Mouse (Mus musculus): ENCODE data around the gene Ces1b. TPM values are rescaled to one million over a fixed set of nuclear protein-coding genes. Genes with fewer than 3 reads are reported as not detected.

Ces1b gene
- not detected in 2 replicates for polyA plus RNA-seq (2012; rRNA removed)

DNA sequence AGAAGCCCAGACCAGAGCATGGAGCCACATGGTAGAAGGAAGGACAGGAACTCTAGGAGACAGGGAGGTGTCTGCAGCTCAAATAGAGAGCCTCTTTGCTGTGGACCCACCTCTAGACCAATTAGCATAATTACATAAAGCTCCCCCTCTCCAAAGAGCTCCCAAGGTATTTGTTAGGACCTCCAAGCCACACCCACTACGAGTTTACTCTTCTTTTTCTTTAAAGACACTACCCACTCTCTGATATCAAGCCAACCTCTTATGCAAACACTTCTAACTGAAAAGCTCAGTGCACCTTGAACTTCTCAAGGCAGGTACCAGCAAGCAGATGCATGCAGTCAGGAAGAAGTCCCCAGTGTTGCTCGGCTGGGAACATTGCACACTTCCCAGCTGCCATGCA lies at the start of gene Ces1b:
Gene Ces1b (minus strand): TSS at position 131 of the 400 bp plus-strand sequence.
- no peak for DNase-seq (ENCODE audit: low read depth)
- TF ChIP-seq CTCF (IDR thresholded peaks at IDR 0.05; ENCODE audit: borderline replicate concordance, extremely low read depth, insufficient read depth, insufficient read length) (no peak), POLR2A (IDR thresholded peaks at IDR 0.05; ENCODE audit: borderline replicate concordance, extremely low read depth, insufficient read depth, insufficient read length, poor library complexity, severe bottlenecking) (no peak)

DNA sequence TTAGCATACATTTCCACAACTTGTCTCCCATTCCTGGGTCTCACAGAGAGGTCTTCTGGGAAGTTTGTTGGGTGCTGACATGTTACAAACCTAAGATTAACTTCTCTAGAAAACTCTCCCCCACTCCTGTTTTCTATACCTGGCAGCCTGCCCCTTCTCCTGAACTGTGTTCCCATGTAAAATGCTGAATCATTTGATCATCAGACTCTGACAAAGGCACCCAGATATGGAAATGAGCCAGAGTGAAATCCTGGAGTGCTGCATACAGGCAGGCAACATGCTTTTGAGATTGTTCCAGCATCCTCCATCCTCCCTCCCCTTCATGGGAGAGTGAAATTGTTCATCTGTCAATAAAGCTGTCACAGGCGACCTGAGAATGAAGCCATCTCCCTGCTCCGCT lies 46.7 kb upstream of the Ces1b start:
- TF ChIP-seq CTCF (IDR thresholded peaks at IDR 0.05; ENCODE audit: borderline replicate concordance, extremely low read depth, insufficient read depth, insufficient read length) = no peak
- TF ChIP-seq POLR2A (IDR thresholded peaks at IDR 0.05; ENCODE audit: borderline replicate concordance, extremely low read depth, insufficient read depth, insufficient read length, poor library complexity, severe bottlenecking) = no peak
- DNase-seq (ENCODE audit: low read depth) = no peak

DNA sequence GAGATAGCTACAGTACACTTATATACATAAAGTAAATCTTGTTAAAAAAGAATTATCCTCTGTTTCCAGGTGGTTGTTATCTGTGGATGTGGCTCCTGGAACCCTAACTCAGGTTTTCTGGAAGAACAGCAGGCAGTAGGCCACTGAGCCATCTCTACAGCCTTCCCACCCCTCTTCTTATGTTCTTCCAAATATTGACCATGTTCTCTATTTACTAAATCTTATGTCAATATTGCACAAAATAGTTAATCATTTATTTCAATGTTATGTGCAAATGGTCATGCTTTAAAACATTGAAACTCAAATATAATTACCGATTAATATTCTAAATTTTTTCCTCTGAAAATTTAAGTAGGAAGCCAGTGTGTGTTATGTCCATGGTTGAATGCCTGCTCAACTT lies 42.2 kb upstream of the Ces1b start:
- TF ChIP-seq CTCF (IDR thresholded peaks at IDR 0.05; ENCODE audit: borderline replicate concordance, extremely low read depth, insufficient read depth, insufficient read length) (no peak), POLR2A (IDR thresholded peaks at IDR 0.05; ENCODE audit: borderline replicate concordance, extremely low read depth, insufficient read depth, insufficient read length, poor library complexity, severe bottlenecking) (no peak)
- no peak for DNase-seq (ENCODE audit: low read depth)

DNA sequence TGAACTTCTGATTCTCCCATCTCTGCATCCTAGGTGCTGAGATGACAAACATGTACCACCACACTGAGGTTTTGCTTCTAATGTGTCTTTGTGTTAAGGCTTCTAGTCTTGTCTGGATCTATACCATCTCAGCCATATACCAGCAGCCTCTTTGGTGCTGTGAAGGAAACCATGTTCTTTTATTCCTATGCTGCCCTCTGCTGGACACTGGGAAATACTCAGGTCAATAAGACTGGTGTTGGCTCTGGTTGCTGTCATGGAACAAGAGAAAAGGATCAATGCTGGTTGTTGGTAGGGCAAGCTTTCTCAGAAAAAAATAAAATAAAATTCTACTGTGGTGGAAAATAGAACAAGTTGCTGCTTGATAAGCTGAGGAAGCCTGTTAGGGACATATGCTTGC lies 15.6 kb upstream of the Ces1b start:
- DNase-seq (ENCODE audit: low read depth) = peak; percentile 60
- TF ChIP-seq CTCF (IDR thresholded peaks at IDR 0.05; ENCODE audit: borderline replicate concordance, extremely low read depth, insufficient read depth, insufficient read length) (peak; percentile 56; the same call in 1 of the 2 replicates), POLR2A (IDR thresholded peaks at IDR 0.05; ENCODE audit: borderline replicate concordance, extremely low read depth, insufficient read depth, insufficient read length, poor library complexity, severe bottlenecking) (no peak)

DNA sequence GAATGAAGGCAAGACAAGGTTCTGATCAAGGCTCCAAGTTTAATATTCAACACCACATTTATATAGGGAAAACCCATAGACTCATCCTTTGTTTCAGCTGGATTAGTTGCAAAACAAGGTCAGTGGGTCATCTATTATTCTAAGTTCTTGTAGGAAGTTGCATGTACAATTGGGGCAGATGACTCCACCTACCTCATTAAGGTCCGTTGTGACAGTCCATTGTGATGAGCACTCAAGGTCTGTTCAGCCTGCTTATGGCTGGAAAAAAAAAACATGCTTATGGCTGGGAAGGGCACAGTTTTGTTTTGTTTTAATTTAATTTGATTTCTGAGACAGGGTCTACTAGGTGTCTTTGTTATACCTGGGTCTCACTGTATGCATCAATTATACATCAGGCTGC lies 11.5 kb upstream of the Ces1b start:
- DNase-seq (ENCODE audit: low read depth) = no peak
- TF ChIP-seq CTCF (IDR thresholded peaks at IDR 0.05; ENCODE audit: borderline replicate concordance, extremely low read depth, insufficient read depth, insufficient read length) (no peak), POLR2A (IDR thresholded peaks at IDR 0.05; ENCODE audit: borderline replicate concordance, extremely low read depth, insufficient read depth, insufficient read length, poor library complexity, severe bottlenecking) (no peak)

DNA sequence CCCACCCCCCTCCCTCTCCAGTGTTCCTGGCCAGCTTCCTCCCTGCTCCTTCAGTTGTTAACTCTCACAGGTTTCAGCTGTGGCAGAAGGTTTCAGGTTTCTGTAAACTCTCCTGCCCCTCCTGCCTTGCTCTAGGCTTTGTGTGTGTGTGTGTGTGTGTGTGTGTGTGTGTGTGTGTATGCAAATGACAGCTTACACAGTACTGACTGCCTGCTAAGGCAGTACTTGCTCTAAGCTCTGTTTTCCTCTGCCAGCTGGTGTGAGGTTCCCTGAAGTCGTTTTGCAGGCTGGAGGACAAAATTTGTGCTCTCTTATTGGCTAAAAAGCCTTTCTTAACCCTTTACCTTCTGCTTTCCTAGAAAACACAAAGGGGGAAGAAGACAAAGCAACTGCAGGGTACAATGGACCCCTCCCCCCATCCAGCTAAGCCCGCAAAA lies 8.9 kb upstream of the Ces1b start:
- DNase-seq (ENCODE audit: low read depth) = peak; percentile 59
- TF ChIP-seq POLR2A (IDR thresholded peaks at IDR 0.05; ENCODE audit: borderline replicate concordance, extremely low read depth, insufficient read depth, insufficient read length, poor library complexity, severe bottlenecking) (no peak), CTCF (IDR thresholded peaks at IDR 0.05; ENCODE audit: borderline replicate concordance, extremely low read depth, insufficient read depth, insufficient read length) (no peak)

DNA sequence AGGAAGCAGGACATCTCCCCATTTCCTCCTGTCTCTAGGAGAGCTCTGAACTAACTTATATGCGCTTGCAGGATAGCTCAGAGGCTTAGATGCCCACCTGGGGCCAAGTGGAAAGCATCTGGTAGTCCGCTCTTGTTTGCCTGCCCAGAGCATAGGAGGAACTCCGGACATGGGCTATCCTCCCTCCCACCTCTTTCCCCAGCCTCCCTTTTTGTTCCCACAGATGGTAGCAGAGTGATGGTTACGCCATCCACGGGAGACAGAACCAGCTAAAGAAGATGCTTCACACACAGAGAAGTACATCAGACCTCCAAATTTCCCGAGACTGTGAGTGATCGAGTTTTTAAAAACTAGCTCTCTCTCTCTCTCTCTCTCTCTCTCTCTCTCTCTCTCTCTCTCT lies 8.4 kb upstream of the Ces1b start:
- peak; percentile 13 for DNase-seq (ENCODE audit: low read depth)

DNA sequence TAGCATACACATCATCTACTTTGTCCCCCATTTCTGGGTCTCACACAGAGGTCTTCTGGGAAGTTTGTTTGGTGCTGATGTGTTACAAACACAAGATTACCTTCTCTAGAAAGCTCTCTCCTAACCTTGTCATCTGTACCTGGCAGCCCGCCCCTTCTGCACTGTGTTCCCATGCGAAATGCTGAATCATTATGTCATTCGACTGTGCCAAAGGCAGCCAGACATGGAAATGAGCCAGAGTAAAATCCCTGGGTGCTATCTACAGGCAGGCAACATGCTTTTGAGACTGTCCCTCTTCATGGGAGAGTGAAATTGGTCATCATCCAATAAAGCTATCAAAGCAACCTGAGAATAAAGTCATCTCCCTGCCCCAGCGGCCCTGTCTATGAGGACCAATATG lies 4.6 kb downstream of the Ces1b start:
- no peak for TF ChIP-seq POLR2A (IDR thresholded peaks at IDR 0.05; ENCODE audit: borderline replicate concordance, extremely low read depth, insufficient read depth, insufficient read length, poor library complexity, severe bottlenecking)
- TF ChIP-seq CTCF (IDR thresholded peaks at IDR 0.05; ENCODE audit: borderline replicate concordance, extremely low read depth, insufficient read depth, insufficient read length) = no peak
- DNase-seq (ENCODE audit: low read depth) = no peak

More for the DNA sequence above, 8.4 kb upstream of the Ces1b start:
- TF ChIP-seq POLR2A (IDR thresholded peaks at IDR 0.05; ENCODE audit: borderline replicate concordance, extremely low read depth, insufficient read depth, insufficient read length, poor library complexity, severe bottlenecking) (no peak), CTCF (IDR thresholded peaks at IDR 0.05; ENCODE audit: borderline replicate concordance, extremely low read depth, insufficient read depth, insufficient read length) (no peak)

DNA sequence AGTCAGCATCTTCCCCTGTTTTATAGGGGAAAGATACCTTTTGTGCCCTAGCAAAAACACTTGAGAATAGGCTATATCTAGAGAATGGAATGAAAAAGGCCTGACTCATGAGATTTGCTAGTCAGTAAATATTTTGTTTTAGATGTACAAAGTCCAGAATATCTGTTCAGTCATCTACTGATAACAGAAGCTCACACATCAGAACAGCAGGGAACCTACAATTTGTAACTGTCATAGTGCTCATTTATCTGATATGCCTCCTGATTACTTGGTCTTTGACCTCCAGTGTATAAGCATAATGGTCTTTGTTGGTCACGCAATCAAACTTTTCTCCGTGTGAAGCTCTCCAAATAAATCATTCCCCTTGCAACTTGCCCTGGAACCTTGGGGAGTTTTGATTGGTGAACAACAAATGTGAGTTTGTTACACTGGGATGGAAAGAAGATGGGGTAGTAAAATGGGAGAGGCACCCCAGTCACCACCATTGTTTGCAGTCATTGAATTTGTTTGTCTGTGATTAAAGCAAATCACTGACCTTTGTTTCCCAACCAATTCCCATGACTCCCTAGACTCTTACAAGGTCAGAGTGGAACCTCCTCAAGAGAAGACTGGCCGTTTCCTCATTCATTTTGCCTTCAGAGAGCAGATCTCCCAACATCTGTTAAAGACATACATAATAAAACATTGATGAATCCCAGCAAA lies 16.2 kb downstream of the Ces1b start:
- DNase-seq (ENCODE audit: low read depth) = no peak
- TF ChIP-seq CTCF (IDR thresholded peaks at IDR 0.05; ENCODE audit: borderline replicate concordance, extremely low read depth, insufficient read depth, insufficient read length) (no peak), POLR2A (IDR thresholded peaks at IDR 0.05; ENCODE audit: borderline replicate concordance, extremely low read depth, insufficient read depth, insufficient read length, poor library complexity, severe bottlenecking) (no peak)

DNA sequence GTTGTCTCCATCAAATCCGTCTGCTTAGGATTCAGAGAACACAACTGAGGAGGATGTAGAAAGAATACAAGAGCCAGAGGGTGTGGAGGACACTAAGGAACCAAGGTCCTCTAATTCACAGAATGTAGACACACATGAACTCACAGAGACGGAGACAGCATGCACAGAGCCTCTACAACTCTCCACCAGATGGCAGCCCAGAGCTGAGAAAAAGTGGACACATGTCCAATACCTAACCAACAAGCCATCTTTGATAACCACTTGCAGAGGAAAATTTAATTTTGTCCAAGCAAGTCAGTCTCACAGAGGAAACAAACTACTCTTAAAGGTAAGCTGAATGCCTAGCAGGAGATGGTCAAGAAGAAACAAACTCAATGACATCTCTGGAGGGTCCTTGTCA lies 20.6 kb downstream of the Ces1b start:
- TF ChIP-seq POLR2A (IDR thresholded peaks at IDR 0.05; ENCODE audit: borderline replicate concordance, extremely low read depth, insufficient read depth, insufficient read length, poor library complexity, severe bottlenecking) (no peak), CTCF (IDR thresholded peaks at IDR 0.05; ENCODE audit: borderline replicate concordance, extremely low read depth, insufficient read depth, insufficient read length) (peak; percentile 83)
- peak; percentile 80 for DNase-seq (ENCODE audit: low read depth)

DNA sequence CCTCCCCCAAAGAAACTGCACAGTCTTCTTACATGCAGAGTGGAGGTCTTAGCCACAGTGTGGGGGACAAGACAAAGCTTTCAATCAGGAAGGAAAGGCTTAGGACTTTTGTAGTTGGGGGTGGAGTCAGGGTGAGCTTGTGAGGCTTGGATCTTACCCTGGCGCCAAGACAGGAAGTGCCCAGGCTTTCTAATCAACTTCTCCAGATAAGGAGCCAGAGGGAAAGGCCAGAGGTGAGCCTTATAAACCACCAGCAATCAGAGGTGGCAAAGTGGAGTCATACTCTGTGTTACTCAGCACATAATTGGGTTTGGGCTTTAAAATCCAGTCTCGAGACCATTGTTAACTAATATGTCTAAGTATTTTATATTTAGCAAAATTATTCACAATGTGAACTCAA lies 24.6 kb downstream of the Ces1b start:
- TF ChIP-seq CTCF (IDR thresholded peaks at IDR 0.05; ENCODE audit: borderline replicate concordance, extremely low read depth, insufficient read depth, insufficient read length) (no peak), POLR2A (IDR thresholded peaks at IDR 0.05; ENCODE audit: borderline replicate concordance, extremely low read depth, insufficient read depth, insufficient read length, poor library complexity, severe bottlenecking) (no peak)
- no peak for DNase-seq (ENCODE audit: low read depth)

Data from brain, embryonic 14.5 days (tissue).